Mouse (Mus musculus): ENCODE measurements around the gene Sall2. TPM values are rescaled to one million over a fixed set of nuclear protein-coding genes. Genes with fewer than 3 reads are reported as not detected.
A peak's percentile ranks its signal among the peaks of the same experiment; 100 is the strongest.
"Not testable (repeated sequence)": the region's sequence is repeated elsewhere in the genome, so short reads cannot be mapped to it uniquely, and the experiment has no call there.

Gene Sall2
- polyA plus RNA-seq, 1 experiment, result 11.4 TPM

DNA sequence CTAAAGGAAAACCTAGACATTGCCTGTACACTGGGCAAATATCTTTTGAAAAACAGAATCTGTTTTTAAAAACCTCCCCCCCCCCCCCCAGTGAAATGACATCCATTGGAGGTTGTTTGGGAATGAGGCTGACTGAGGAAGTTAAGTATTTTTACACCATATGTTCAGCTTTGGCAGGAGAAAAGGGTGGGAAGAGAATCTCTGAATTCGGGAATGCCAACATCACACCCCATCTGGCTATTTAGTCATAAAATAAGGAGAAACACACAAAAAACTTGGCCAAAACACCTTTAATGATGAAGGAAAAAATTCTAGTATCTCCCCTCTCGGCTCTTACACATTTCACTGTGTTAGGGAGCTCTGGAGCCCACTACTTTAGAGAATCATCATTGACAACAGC is 17.7 kb downstream of the Sall2 start:
- Histone ChIP-seq H3K9ac (ENCODE audit: low read depth, poor library complexity, severe bottlenecking) (no peak overlapping the region), H3K4me3 (ENCODE audit: low read depth, low read length) (no peak overlapping the region), H3K4me1 (ENCODE audit: control insufficient read depth, insufficient read depth, low read length) (no peaks in the 10 kb centered on the region), H3K9me3 (replicated peaks; ENCODE audit: control insufficient read depth, insufficient read depth, low read length, poor library complexity, severe bottlenecking) (no peaks in the 10 kb centered on the region), H3K27me3 (ENCODE audit: control insufficient read depth, insufficient read depth, low read length, poor library complexity, severe bottlenecking) (no peaks in the 10 kb centered on the region), H3K27ac (ENCODE audit: insufficient read depth, low read length) (no peak overlapping the region), H3K36me3 (ENCODE audit: control insufficient read depth, insufficient read depth, low read length, poor library complexity, severe bottlenecking) (no peaks in the 10 kb centered on the region)
- TF ChIP-seq EP300 (IDR thresholded peaks at IDR 0.05; ENCODE audit: insufficient read depth, low read depth, low read length), result no peak
- no peak for TF ChIP-seq POLR2A (IDR thresholded peaks at IDR 0.05; ENCODE audit: insufficient read depth, low read length)
- no peak for TF ChIP-seq CTCF (IDR thresholded peaks at IDR 0.05; ENCODE audit: low read depth, low read length)

DNA sequence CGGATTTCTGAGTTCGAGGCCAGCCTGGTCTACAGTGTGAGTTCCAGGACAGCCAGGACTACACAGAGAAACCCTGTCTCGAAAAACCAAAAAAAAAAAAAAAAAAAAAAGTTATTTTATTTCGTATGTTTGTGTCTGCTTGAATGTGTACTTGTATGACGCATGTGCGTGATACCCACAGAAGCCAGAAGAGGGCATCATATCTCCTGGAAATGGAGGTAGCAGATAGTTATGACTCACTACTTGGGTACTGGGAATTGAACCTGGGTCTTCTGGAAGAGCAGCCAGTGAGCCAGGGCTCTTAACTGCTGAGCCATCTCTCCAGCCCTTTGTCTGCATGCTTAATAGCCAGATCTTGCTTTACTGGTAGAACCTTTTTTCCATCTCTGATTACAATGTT is 18.2 kb downstream of the Sall2 start:
- H3K4me3 ChIP-seq (ENCODE audit: low read depth, low read length); H3K36me3 ChIP-seq (ENCODE audit: control insufficient read depth, insufficient read depth, low read length, poor library complexity, severe bottlenecking); H3K9me3 ChIP-seq (replicated peaks; ENCODE audit: control insufficient read depth, insufficient read depth, low read length, poor library complexity, severe bottlenecking); H3K27ac ChIP-seq (ENCODE audit: insufficient read depth, low read length); H3K4me1 ChIP-seq (ENCODE audit: control insufficient read depth, insufficient read depth, low read length); H3K27me3 ChIP-seq (ENCODE audit: control insufficient read depth, insufficient read depth, low read length, poor library complexity, severe bottlenecking); H3K9ac ChIP-seq (ENCODE audit: low read depth, poor library complexity, severe bottlenecking): not testable (repeated sequence)
- TF ChIP-seq CTCF (IDR thresholded peaks at IDR 0.05; ENCODE audit: low read depth, low read length), result peak; percentile 18

DNA sequence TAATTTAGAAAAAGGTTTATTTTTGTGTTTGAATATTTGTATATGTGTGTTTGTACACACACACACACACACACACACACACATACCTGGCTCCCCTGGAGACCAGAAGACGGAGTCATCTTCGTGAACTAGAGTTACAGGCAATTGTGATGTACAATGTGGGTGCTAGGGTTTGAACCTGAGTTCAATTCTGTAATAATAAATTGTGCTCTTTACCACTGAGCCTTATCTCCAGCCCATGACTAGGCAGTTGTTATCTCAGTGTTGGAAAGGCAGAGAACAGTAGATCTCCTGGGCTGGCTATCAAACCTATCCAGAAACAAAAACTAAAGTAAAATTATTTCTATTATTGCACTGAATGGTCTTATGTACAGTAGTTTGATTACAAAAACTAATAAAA is 22.5 kb downstream of the Sall2 start:
- TF ChIP-seq EP300 (IDR thresholded peaks at IDR 0.05; ENCODE audit: insufficient read depth, low read depth, low read length) (no peak), POLR2A (IDR thresholded peaks at IDR 0.05; ENCODE audit: insufficient read depth, low read length) (no peak), CTCF (IDR thresholded peaks at IDR 0.05; ENCODE audit: low read depth, low read length) (no peak)
- Histone ChIP-seq H3K4me1 (ENCODE audit: control insufficient read depth, insufficient read depth, low read length) (no peaks in the 10 kb centered on the region), H3K27ac (ENCODE audit: insufficient read depth, low read length) (peak overlapping the region; percentile 52; the same call in 1 of the 2 replicates)

DNA sequence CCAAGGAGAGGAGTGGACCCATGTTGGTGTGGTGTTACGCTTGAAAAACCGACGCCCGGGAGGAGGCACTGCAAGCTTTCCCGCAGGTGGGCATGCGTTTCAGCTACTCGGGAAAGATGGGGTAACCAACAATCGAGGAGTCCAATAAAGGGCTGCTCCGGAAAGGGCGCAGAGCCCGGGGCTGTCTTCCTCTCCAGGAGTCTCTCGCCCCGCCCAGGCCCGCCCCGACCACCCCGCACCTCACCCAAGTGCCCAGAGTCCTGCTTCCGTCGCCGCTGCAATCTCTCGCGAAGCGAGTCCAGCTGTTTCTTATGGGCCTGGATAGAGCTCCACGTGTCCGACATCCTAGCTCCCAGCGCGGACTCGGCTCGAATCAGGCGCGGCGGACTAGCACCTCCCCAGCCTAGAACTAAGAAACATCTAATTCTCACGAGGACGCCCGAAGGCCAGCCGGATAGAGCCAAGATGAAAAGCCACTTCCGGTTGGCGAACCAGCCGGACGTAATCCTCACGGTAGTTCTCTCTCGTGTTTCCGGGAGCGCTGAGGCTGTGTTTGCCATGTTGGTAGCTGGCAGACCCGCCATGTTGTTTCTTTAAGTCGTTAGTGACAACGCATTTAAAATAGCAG is 23.8 kb downstream of the Sall2 start, which contains the start of gene Mettl3:
Mettl3 (minus strand) TSS at position 485 of the 628 bp plus-strand sequence.
- peak within 1 kb of the TSS; percentile 93 for H3K4me3 ChIP-seq (ENCODE audit: low read depth, low read length)
- H3K4me1 ChIP-seq (ENCODE audit: control insufficient read depth, insufficient read depth, low read length), result no peaks in the 10 kb centered on the region
- H3K27ac ChIP-seq (ENCODE audit: insufficient read depth, low read length), result peak within 1 kb of the TSS; percentile 89
- no peaks in the 10 kb centered on the region for H3K9me3 ChIP-seq (replicated peaks; ENCODE audit: control insufficient read depth, insufficient read depth, low read length, poor library complexity, severe bottlenecking)
- TF ChIP-seq EP300 (IDR thresholded peaks at IDR 0.05; ENCODE audit: insufficient read depth, low read depth, low read length), result peak; percentile 58; the same call in 1 of the 2 replicates
- TF ChIP-seq POLR2A (IDR thresholded peaks at IDR 0.05; ENCODE audit: insufficient read depth, low read length), result no peak
- TF ChIP-seq CTCF (IDR thresholded peaks at IDR 0.05; ENCODE audit: low read depth, low read length), result no peak
- H3K9ac ChIP-seq (ENCODE audit: low read depth, poor library complexity, severe bottlenecking), result peak within 1 kb of the TSS; percentile 75
- H3K36me3 ChIP-seq (ENCODE audit: control insufficient read depth, insufficient read depth, low read length, poor library complexity, severe bottlenecking), result peaks cover 10% of the 10 kb centered on the region; the same call in 1 of the 2 replicates
- no peaks in the 10 kb centered on the region for H3K27me3 ChIP-seq (ENCODE audit: control insufficient read depth, insufficient read depth, low read length, poor library complexity, severe bottlenecking)

More for the DNA sequence above, 22.5 kb downstream of the Sall2 start:
- H3K9me3 ChIP-seq (replicated peaks; ENCODE audit: control insufficient read depth, insufficient read depth, low read length, poor library complexity, severe bottlenecking), result no peaks in the 10 kb centered on the region
- peaks cover 4% of the 10 kb centered on the region; the same call in 1 of the 2 replicates for H3K36me3 ChIP-seq (ENCODE audit: control insufficient read depth, insufficient read depth, low read length, poor library complexity, severe bottlenecking)
- peak overlapping the region; percentile 75; the same call in 1 of the 2 replicates for H3K9ac ChIP-seq (ENCODE audit: low read depth, poor library complexity, severe bottlenecking)
- H3K27me3 ChIP-seq (ENCODE audit: control insufficient read depth, insufficient read depth, low read length, poor library complexity, severe bottlenecking), result no peaks in the 10 kb centered on the region
- H3K4me3 ChIP-seq (ENCODE audit: low read depth, low read length), result no peak overlapping the region

DNA sequence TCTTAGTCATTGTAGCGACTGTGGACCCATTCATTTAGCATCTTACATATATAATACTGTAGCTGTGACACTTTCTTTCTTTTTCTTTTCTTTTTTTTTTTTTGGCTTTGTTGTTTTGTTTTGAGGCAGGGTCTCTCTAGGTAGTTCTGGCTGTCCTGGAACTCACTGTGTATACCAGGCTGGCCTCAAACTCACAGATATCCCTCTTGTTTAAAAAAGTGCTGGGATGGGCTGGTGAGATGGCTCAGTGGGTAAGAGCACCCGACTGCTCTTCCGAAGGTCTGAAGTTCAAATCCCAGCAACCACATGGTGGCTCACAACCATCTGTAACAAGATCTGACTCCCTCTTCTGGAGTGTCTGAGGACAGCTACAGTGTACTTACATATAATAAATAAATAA is 25.0 kb downstream of the Sall2 start:
- not testable (repeated sequence) for H3K27me3 ChIP-seq (ENCODE audit: control insufficient read depth, insufficient read depth, low read length, poor library complexity, severe bottlenecking); H3K27ac ChIP-seq (ENCODE audit: insufficient read depth, low read length); H3K9me3 ChIP-seq (replicated peaks; ENCODE audit: control insufficient read depth, insufficient read depth, low read length, poor library complexity, severe bottlenecking); H3K4me1 ChIP-seq (ENCODE audit: control insufficient read depth, insufficient read depth, low read length); H3K4me3 ChIP-seq (ENCODE audit: low read depth, low read length)
- H3K36me3 ChIP-seq (ENCODE audit: control insufficient read depth, insufficient read depth, low read length, poor library complexity, severe bottlenecking), result peaks cover 20% of the 10 kb centered on the region
- peak overlapping the region; percentile 75; the same call in 1 of the 2 replicates for H3K9ac ChIP-seq (ENCODE audit: low read depth, poor library complexity, severe bottlenecking)

DNA sequence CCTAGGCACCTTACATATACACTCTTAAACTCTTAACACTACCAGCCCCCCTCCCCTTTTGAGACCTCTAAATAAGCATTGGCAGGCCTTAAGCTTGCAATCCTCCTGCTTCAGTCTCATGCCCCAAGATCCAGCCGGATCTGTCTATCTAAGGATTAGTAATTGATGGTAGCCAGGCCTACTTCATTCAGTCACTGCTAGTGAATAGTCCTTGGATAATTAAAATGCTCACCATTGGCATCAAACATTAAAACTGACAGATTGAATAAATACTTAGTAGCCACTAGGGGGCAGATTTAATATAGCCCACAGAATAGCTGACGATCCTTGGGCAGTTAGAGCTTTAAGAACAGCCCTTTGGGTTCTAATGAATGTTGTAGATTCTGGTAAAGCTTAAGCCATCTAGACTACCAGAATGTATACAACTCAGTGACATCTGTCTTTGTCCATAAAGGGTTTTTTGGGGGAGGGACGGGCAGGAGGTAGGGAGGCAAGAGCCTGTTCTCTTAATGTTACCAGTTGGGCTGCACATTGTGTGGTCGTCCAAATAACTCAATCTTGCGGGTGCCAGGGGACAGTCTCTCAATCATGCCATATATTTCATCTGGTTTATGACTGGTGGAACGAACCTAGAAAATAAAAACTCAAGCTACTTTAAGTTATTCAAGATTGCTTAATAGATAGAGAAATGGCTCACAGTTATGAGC is 32.9 kb downstream of the Sall2 start:
- H3K4me3 ChIP-seq (ENCODE audit: low read depth, low read length), result no peak overlapping the region
- no peak for TF ChIP-seq CTCF (IDR thresholded peaks at IDR 0.05; ENCODE audit: low read depth, low read length)
- TF ChIP-seq POLR2A (IDR thresholded peaks at IDR 0.05; ENCODE audit: insufficient read depth, low read length), result no peak
- no peak for TF ChIP-seq EP300 (IDR thresholded peaks at IDR 0.05; ENCODE audit: insufficient read depth, low read depth, low read length)

More for the DNA sequence above, 32.9 kb downstream of the Sall2 start:
- Histone ChIP-seq H3K4me1 (ENCODE audit: control insufficient read depth, insufficient read depth, low read length) (no peaks in the 10 kb centered on the region), H3K9ac (ENCODE audit: low read depth, poor library complexity, severe bottlenecking) (no peak overlapping the region), H3K9me3 (replicated peaks; ENCODE audit: control insufficient read depth, insufficient read depth, low read length, poor library complexity, severe bottlenecking) (no peaks in the 10 kb centered on the region), H3K27me3 (ENCODE audit: control insufficient read depth, insufficient read depth, low read length, poor library complexity, severe bottlenecking) (no peaks in the 10 kb centered on the region), H3K36me3 (ENCODE audit: control insufficient read depth, insufficient read depth, low read length, poor library complexity, severe bottlenecking) (peaks cover 75% of the 10 kb centered on the region), H3K27ac (ENCODE audit: insufficient read depth, low read length) (no peak overlapping the region)

All from ES-Bruce4 (cell line).